Mouse (Mus musculus): Measurements from ENCODE around the gene Zfp583. TPM values are rescaled to one million over a fixed set of nuclear protein-coding genes. Genes with fewer than 3 reads are reported as not detected.
"Not testable (repeated sequence)": the region's sequence is repeated elsewhere in the genome, so short reads cannot be mapped to it uniquely, and the experiment has no call there.

The Zfp583 gene
- polyA plus RNA-seq (2011; ENCODE audit: insufficient read length, low read depth, missing spikeins): 4.7 and 6.2 TPM in 2 replicates

- peak; percentile 49 for TF ChIP-seq POLR2A (IDR thresholded peaks at IDR 0.05; ENCODE audit: low read depth, low read length)
- TF ChIP-seq CTCF (IDR thresholded peaks at IDR 0.05; ENCODE audit: borderline replicate concordance, insufficient read depth, low read length): no peak
- Histone ChIP-seq H3K4me1 (ENCODE audit: control insufficient read depth, insufficient read depth, low read length) (no peaks in the 10 kb centered on the region), H3K27ac (ENCODE audit: insufficient read depth, low read length) (peak within 1 kb of the TSS; percentile 60), H3K4me3 (ENCODE audit: insufficient read depth, low read length) (peak within 1 kb of the TSS; percentile 82)
Measured at GRCm38 (mm10) chr7:6331233-6331956, at the start of gene Zfp583. Zfp583 (minus strand) TSS chr7:6331285.

- Histone ChIP-seq H3K4me1 (ENCODE audit: control insufficient read depth, insufficient read depth, low read length) (no peaks in the 10 kb centered on the region), H3K4me3 (ENCODE audit: insufficient read depth, low read length) (no peak overlapping the region), H3K27ac (ENCODE audit: insufficient read depth, low read length) (no peak overlapping the region)
- no peak for TF ChIP-seq POLR2A (IDR thresholded peaks at IDR 0.05; ENCODE audit: low read depth, low read length)
- no peak for TF ChIP-seq CTCF (IDR thresholded peaks at IDR 0.05; ENCODE audit: borderline replicate concordance, insufficient read depth, low read length)
Measured at GRCm38 (mm10) chr7:6378441-6378840, 47.4 kb upstream of the Zfp583 start.

GRCm38 (mm10) chr7:6372993-6373392 is 41.9 kb upstream of the Zfp583 start:
- Histone ChIP-seq H3K4me1 (ENCODE audit: control insufficient read depth, insufficient read depth, low read length) (no peaks in the 10 kb centered on the region), H3K27ac (ENCODE audit: insufficient read depth, low read length) (no peak overlapping the region), H3K4me3 (ENCODE audit: insufficient read depth, low read length) (no peak overlapping the region)
- TF ChIP-seq POLR2A (IDR thresholded peaks at IDR 0.05; ENCODE audit: low read depth, low read length) (no peak), CTCF (IDR thresholded peaks at IDR 0.05; ENCODE audit: borderline replicate concordance, insufficient read depth, low read length) (no peak)

- TF ChIP-seq POLR2A (IDR thresholded peaks at IDR 0.05; ENCODE audit: low read depth, low read length) (no peak), CTCF (IDR thresholded peaks at IDR 0.05; ENCODE audit: borderline replicate concordance, insufficient read depth, low read length) (no peak)
Measured at GRCm38 (mm10) chr7:6369460-6369859, 38.4 kb upstream of the Zfp583 start.

GRCm38 (mm10) chr7:6368146-6368545 is 37.1 kb upstream of the Zfp583 start:
- H3K4me1 ChIP-seq (ENCODE audit: control insufficient read depth, insufficient read depth, low read length); H3K4me3 ChIP-seq (ENCODE audit: insufficient read depth, low read length); H3K27ac ChIP-seq (ENCODE audit: insufficient read depth, low read length): not testable (repeated sequence)

More at GRCm38 (mm10) chr7:6369460-6369859, 38.4 kb upstream of the Zfp583 start:
- no peaks in the 10 kb centered on the region for H3K4me1 ChIP-seq (ENCODE audit: control insufficient read depth, insufficient read depth, low read length)
- no peak overlapping the region for H3K4me3 ChIP-seq (ENCODE audit: insufficient read depth, low read length)
- H3K27ac ChIP-seq (ENCODE audit: insufficient read depth, low read length): no peak overlapping the region

GRCm38 (mm10) chr7:6367185-6367584 is 36.1 kb upstream of the Zfp583 start:
- TF ChIP-seq POLR2A (IDR thresholded peaks at IDR 0.05; ENCODE audit: low read depth, low read length) (no peak), CTCF (IDR thresholded peaks at IDR 0.05; ENCODE audit: borderline replicate concordance, insufficient read depth, low read length) (no peak)
- Histone ChIP-seq H3K4me1 (ENCODE audit: control insufficient read depth, insufficient read depth, low read length) (no peaks in the 10 kb centered on the region), H3K4me3 (ENCODE audit: insufficient read depth, low read length) (no peak overlapping the region), H3K27ac (ENCODE audit: insufficient read depth, low read length) (no peak overlapping the region)

GRCm38 (mm10) chr7:6364761-6365160 is 33.7 kb upstream of the Zfp583 start:
- no peaks in the 10 kb centered on the region for H3K4me1 ChIP-seq (ENCODE audit: control insufficient read depth, insufficient read depth, low read length)
- H3K4me3 ChIP-seq (ENCODE audit: insufficient read depth, low read length): no peak overlapping the region
- TF ChIP-seq POLR2A (IDR thresholded peaks at IDR 0.05; ENCODE audit: low read depth, low read length): no peak
- no peak for TF ChIP-seq CTCF (IDR thresholded peaks at IDR 0.05; ENCODE audit: borderline replicate concordance, insufficient read depth, low read length)
- no peak overlapping the region for H3K27ac ChIP-seq (ENCODE audit: insufficient read depth, low read length)

GRCm38 (mm10) chr7:6363047-6363488 is 32.0 kb upstream of the Zfp583 start, which contains the start of gene Zfp78:
Zfp78 (plus strand) TSS chr7:6363280.
- TF ChIP-seq CTCF (IDR thresholded peaks at IDR 0.05; ENCODE audit: borderline replicate concordance, insufficient read depth, low read length) (no peak), POLR2A (IDR thresholded peaks at IDR 0.05; ENCODE audit: low read depth, low read length) (peak; percentile 91)

GRCm38 (mm10) chr7:6362268-6363046 is 31.4 kb upstream of the Zfp583 start:
- Histone ChIP-seq H3K4me3 (ENCODE audit: insufficient read depth, low read length) (peak overlapping the region; percentile 88), H3K4me1 (ENCODE audit: control insufficient read depth, insufficient read depth, low read length) (no peaks in the 10 kb centered on the region), H3K27ac (ENCODE audit: insufficient read depth, low read length) (peak overlapping the region; percentile 96)
- TF ChIP-seq POLR2A (IDR thresholded peaks at IDR 0.05; ENCODE audit: low read depth, low read length) (peak; percentile 96), CTCF (IDR thresholded peaks at IDR 0.05; ENCODE audit: borderline replicate concordance, insufficient read depth, low read length) (no peak)

More at GRCm38 (mm10) chr7:6363047-6363488, 32.0 kb upstream of the Zfp583 start, which contains the start of gene Zfp78:
- Histone ChIP-seq H3K4me3 (ENCODE audit: insufficient read depth, low read length) (peak within 1 kb of the TSS; percentile 88), H3K4me1 (ENCODE audit: control insufficient read depth, insufficient read depth, low read length) (no peaks in the 10 kb centered on the region), H3K27ac (ENCODE audit: insufficient read depth, low read length) (peak within 1 kb of the TSS; percentile 96)

GRCm38 (mm10) chr7:6361756-6362155 is 30.7 kb upstream of the Zfp583 start:
- no peak for TF ChIP-seq CTCF (IDR thresholded peaks at IDR 0.05; ENCODE audit: borderline replicate concordance, insufficient read depth, low read length)
- TF ChIP-seq POLR2A (IDR thresholded peaks at IDR 0.05; ENCODE audit: low read depth, low read length): no peak
- Histone ChIP-seq H3K27ac (ENCODE audit: insufficient read depth, low read length) (peak overlapping the region; percentile 63), H3K4me3 (ENCODE audit: insufficient read depth, low read length) (peak overlapping the region; percentile 65), H3K4me1 (ENCODE audit: control insufficient read depth, insufficient read depth, low read length) (no peaks in the 10 kb centered on the region)
